Mouse (Mus musculus) hindbrain, embryonic 12.5 days (tissue): ENCODE data around the gene Igsf21. TPM values are rescaled to one million over a fixed set of nuclear protein-coding genes. Genes with fewer than 3 reads are reported as not detected.

Experiments used
- ATAC-seq: fragments of 200-750 bp; cut with Nextera tagmentation; 2 replicates; pipeline ENCODE4 v1.8.0; 2017; ENCODE audit warnings: moderate TSS enrichment; ENCODE audit not compliant: low FRiP score
- H3K27ac ChIP-seq: fragments of 300-500 bp; sonication (generic); 2 replicates; pipeline ENCODE4 v1.5.1; 2016; ENCODE audit warnings: mild to moderate bottlenecking
- H3K27me3 ChIP-seq: fragments of 300-500 bp; sonication (generic); 2 replicates; pipeline ENCODE4 v1.6.1; 2016; ENCODE audit warnings: mild to moderate bottlenecking
- H3K36me3 ChIP-seq: fragments of 300-500 bp; sonication (generic); 2 replicates; pipeline ENCODE4 v1.6.1; 2016; ENCODE audit warnings: mild to moderate bottlenecking
- H3K4me1 ChIP-seq: fragments of 300-500 bp; sonication (generic); 2 replicates; pipeline ENCODE4 v1.6.1; 2016
- H3K4me2 ChIP-seq: fragments of 300-500 bp; sonication (generic); replicated peaks from 2 replicates; pipeline ENCODE4 v1.6.1; 2016; ENCODE audit warnings: mild to moderate bottlenecking
- H3K4me3 ChIP-seq: fragments of 300-500 bp; sonication (generic); 2 replicates; pipeline ENCODE4 v1.5.1; 2016; ENCODE audit warnings: mild to moderate bottlenecking
- H3K9ac ChIP-seq: fragments of 300-500 bp; sonication (generic); 2 replicates; pipeline ENCODE4 v1.6.1; 2016; ENCODE audit warnings: mild to moderate bottlenecking, moderate library complexity
- H3K9me3 ChIP-seq: fragments of 300-500 bp; sonication (generic); replicated peaks from 2 replicates; pipeline ENCODE4 v1.6.1; 2016; ENCODE audit warnings: mild to moderate bottlenecking
- WGBS: fragments of 180-500 bp; shearing (Covaris S2); methylation state at CpG from one replicate; pipeline ENCODE4 v1.1.7; 2016; 5-methylcytosine and 5-hydroxymethylcytosine counted together
- polyA plus RNA-seq: library from polyadenylated mRNA; unstranded; fragments of >200 nt; fragmentation: Nextera tagmentation; extraction: Ambion mirVana; gene quantifications from 2 replicates; pipeline ENCODE4 v1.2.1, GENCODE M21; 2016

Gene Igsf21
- polyA plus RNA-seq, 1 experiment from 2014 or later, result 15.0 TPM

DNA sequence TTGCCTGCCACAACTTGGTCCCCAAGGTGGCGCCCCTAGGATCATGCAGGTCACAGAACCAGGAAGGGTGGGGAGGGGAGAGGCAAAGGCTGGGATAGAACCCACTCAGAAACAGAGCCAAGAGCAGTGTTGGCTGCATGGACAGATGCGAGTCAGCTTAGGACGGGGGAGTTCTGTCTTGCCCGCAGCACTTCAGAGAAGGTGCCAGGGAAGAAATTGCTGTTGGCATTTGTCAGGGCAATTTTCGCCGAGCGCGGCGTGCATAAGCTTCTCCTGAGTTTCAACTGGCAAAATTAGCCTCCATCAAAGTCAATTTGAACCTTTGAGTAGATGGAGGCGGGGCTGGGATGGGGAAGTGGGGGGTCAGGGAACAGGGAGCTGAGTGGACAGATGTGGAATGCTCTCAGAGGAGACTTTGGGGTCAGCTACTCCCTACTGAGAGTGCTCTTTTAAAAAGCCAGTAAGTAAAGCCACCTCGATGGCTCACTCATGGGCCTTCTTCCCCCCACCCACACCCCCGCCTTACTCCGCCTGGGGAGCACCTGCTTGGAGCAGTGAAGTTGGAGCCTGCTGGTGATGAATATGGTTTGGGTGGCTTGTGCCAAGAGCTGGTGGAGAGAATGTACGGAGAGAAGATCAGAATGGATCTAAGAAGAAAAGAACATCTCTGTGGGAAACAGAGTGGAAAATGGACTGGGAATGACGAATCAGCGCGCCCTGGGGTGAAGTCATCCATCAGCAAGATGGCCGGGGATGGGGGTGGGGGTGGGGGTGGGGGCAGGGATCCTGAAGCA, 12.0 kb downstream of the Igsf21 start:
- no peak overlapping the region for H3K4me3 ChIP-seq
- H3K9me3 ChIP-seq, result no peaks in the 10 kb centered on the region
- no peak overlapping the region for H3K9ac ChIP-seq
- ATAC-seq, result no peak
- no peak overlapping the region for H3K4me2 ChIP-seq
- 62% methylated on average over 18 of the region's 18 CpGs for WGBS
- H3K36me3 ChIP-seq, result no peaks in the 10 kb centered on the region
- peaks cover 27% of the 10 kb centered on the region for H3K4me1 ChIP-seq
- no peak overlapping the region for H3K27ac ChIP-seq
- H3K27me3 ChIP-seq, result peaks cover 6% of the 10 kb centered on the region; the same call in 1 of the 2 replicates

DNA sequence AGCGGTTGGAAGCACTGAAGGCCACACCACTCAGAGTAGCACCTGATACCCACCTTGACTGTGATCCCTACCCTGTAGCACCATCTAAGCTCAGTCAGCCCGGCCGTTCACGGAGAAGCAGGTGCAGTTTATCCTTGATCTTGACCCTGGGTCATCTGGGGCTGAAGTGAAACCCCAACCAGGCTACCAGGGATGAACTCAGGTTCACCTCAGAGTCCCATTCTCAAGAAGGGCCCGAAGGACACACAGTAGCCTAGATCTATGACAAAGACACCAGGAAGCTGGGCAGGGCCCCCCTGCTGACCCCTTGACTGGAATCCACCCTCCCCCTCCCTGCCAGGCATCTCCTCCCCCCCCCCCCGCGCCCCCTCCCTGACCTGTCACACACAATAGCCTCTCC, 18.7 kb downstream of the Igsf21 start:
- Histone ChIP-seq H3K36me3 (no peaks in the 10 kb centered on the region), H3K27ac (peak overlapping the region; percentile 17; the same call in 1 of the 2 replicates), H3K4me1 (peaks cover 41% of the 10 kb centered on the region), H3K4me3 (no peak overlapping the region), H3K27me3 (peaks cover 6% of the 10 kb centered on the region; the same call in 1 of the 2 replicates), H3K4me2 (no peak overlapping the region), H3K9ac (no peak overlapping the region), H3K9me3 (no peaks in the 10 kb centered on the region)
- WGBS, result 68% methylated on average over 5 of the region's 7 CpGs
- ATAC-seq, result no peak

- H3K4me3 ChIP-seq, result no peak overlapping the region
- no peak overlapping the region for H3K4me2 ChIP-seq
- peaks cover 4% of the 10 kb centered on the region; the same call in 1 of the 2 replicates for H3K27me3 ChIP-seq
- peaks cover 63% of the 10 kb centered on the region for H3K4me1 ChIP-seq
- H3K27ac ChIP-seq, result no peak overlapping the region
- no peak for ATAC-seq
- H3K9ac ChIP-seq, result no peak overlapping the region
- H3K9me3 ChIP-seq, result no peaks in the 10 kb centered on the region
- no peaks in the 10 kb centered on the region for H3K36me3 ChIP-seq
- WGBS, result 79% methylated on average over 9 of the region's 9 CpGs
Observed at GRCm38 (mm10) chr4:140225204-140225603, 21.4 kb downstream of the Igsf21 start.

DNA sequence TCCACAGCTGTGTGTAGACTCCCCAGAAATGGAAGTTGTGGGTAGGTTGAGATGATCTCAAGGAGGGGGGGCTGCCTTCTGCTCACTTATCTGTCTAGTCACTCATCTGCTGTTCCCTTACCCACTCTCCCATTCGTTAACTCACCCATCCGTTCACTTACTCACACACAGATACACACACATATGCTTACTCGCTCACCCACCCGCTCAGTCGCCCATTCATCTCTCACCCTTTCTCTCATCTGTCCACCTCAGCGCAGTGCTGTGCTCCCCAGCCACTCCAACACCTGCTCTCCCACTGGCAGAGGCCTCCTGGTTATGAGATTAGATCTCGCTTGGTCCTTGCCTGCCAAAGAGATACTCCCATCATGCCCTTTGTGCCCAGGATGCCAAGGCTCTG, 22.1 kb downstream of the Igsf21 start:
- no peak for ATAC-seq
- 65% methylated on average over 7 of the region's 7 CpGs for WGBS
- peaks cover 65% of the 10 kb centered on the region for H3K4me1 ChIP-seq

GRCm38 (mm10) chr4:140223067-140223466, 23.5 kb downstream of the Igsf21 start:
- H3K4me2 ChIP-seq, result no peak overlapping the region
- H3K27me3 ChIP-seq, result peaks cover 4% of the 10 kb centered on the region; the same call in 1 of the 2 replicates
- ATAC-seq, result no peak
- H3K9me3 ChIP-seq, result no peaks in the 10 kb centered on the region
- H3K36me3 ChIP-seq, result no peaks in the 10 kb centered on the region
- H3K4me3 ChIP-seq, result no peak overlapping the region
- H3K27ac ChIP-seq, result no peak overlapping the region
- WGBS, result 59% methylated on average over 12 of the region's 12 CpGs
- no peak overlapping the region for H3K9ac ChIP-seq
- peaks cover 71% of the 10 kb centered on the region for H3K4me1 ChIP-seq

More for the DNA sequence above, 22.1 kb downstream of the Igsf21 start:
- no peak overlapping the region for H3K9ac ChIP-seq
- H3K4me2 ChIP-seq, result no peak overlapping the region
- no peaks in the 10 kb centered on the region for H3K9me3 ChIP-seq
- H3K36me3 ChIP-seq, result no peaks in the 10 kb centered on the region
- peaks cover 4% of the 10 kb centered on the region; the same call in 1 of the 2 replicates for H3K27me3 ChIP-seq
- H3K27ac ChIP-seq, result no peak overlapping the region
- no peak overlapping the region for H3K4me3 ChIP-seq

GRCm38 (mm10) chr4:140220326-140221093, 26.1 kb downstream of the Igsf21 start:
- Histone ChIP-seq H3K4me1 (peaks cover 68% of the 10 kb centered on the region), H3K9me3 (no peaks in the 10 kb centered on the region), H3K4me3 (no peak overlapping the region), H3K27me3 (peaks cover 4% of the 10 kb centered on the region; the same call in 1 of the 2 replicates), H3K27ac (peak overlapping the region; percentile 1; the same call in 1 of the 2 replicates), H3K36me3 (no peaks in the 10 kb centered on the region), H3K9ac (no peak overlapping the region), H3K4me2 (no peak overlapping the region)
- ATAC-seq, result no peak
- 37% methylated on average over 22 of the region's 22 CpGs for WGBS

- Histone ChIP-seq H3K9ac (no peak overlapping the region), H3K36me3 (no peaks in the 10 kb centered on the region), H3K4me3 (no peak overlapping the region), H3K4me2 (no peak overlapping the region), H3K9me3 (no peaks in the 10 kb centered on the region), H3K27me3 (no peaks in the 10 kb centered on the region), H3K4me1 (peaks cover 75% of the 10 kb centered on the region), H3K27ac (peak overlapping the region; percentile 84)
- WGBS, result 42% methylated on average over 17 of the region's 17 CpGs
- peak; percentile 66 for ATAC-seq
Observed at GRCm38 (mm10) chr4:140218853-140219852, 27.4 kb downstream of the Igsf21 start.

- no peak overlapping the region for H3K4me2 ChIP-seq
- H3K9me3 ChIP-seq, result no peaks in the 10 kb centered on the region
- H3K4me1 ChIP-seq, result peaks cover 71% of the 10 kb centered on the region
- WGBS, result 32% methylated on average over 5 of the region's 5 CpGs
- no peaks in the 10 kb centered on the region for H3K27me3 ChIP-seq
- no peaks in the 10 kb centered on the region for H3K36me3 ChIP-seq
- H3K27ac ChIP-seq, result peak overlapping the region; percentile 84
- H3K9ac ChIP-seq, result no peak overlapping the region
- no peak overlapping the region for H3K4me3 ChIP-seq
- ATAC-seq, result peak; percentile 70
Observed at GRCm38 (mm10) chr4:140218384-140218783, 28.2 kb downstream of the Igsf21 start.

- Histone ChIP-seq H3K27me3 (0 out of 2 replicates have a peak, but pooled peaks cover 3% of the 10 kb centered on the region), H3K9ac (no peak overlapping the region), H3K4me1 (peaks cover 66% of the 10 kb centered on the region), H3K27ac (peak overlapping the region; percentile 84), H3K4me2 (no peak overlapping the region), H3K4me3 (no peak overlapping the region), H3K36me3 (no peaks in the 10 kb centered on the region), H3K9me3 (no peaks in the 10 kb centered on the region)
- peak; percentile 46 for ATAC-seq
- 51% methylated on average over 8 of the region's 8 CpGs for WGBS
Observed at GRCm38 (mm10) chr4:140217934-140218333, 28.6 kb downstream of the Igsf21 start.

- no peaks in the 10 kb centered on the region for H3K9me3 ChIP-seq
- no peak overlapping the region for H3K4me2 ChIP-seq
- 90% methylated on average over 8 of the region's 8 CpGs for WGBS
- no peak overlapping the region for H3K4me3 ChIP-seq
- no peak overlapping the region for H3K27ac ChIP-seq
- no peaks in the 10 kb centered on the region for H3K36me3 ChIP-seq
- ATAC-seq, result no peak
- peaks cover 56% of the 10 kb centered on the region for H3K4me1 ChIP-seq
- H3K9ac ChIP-seq, result no peak overlapping the region
- 0 out of 2 replicates have a peak, but pooled peaks cover 3% of the 10 kb centered on the region for H3K27me3 ChIP-seq
Observed at GRCm38 (mm10) chr4:140216096-140216495, 30.5 kb downstream of the Igsf21 start.

GRCm38 (mm10) chr4:140215205-140215604, 31.4 kb downstream of the Igsf21 start:
- peaks cover 53% of the 10 kb centered on the region for H3K4me1 ChIP-seq
- H3K4me3 ChIP-seq, result no peak overlapping the region
- H3K36me3 ChIP-seq, result no peaks in the 10 kb centered on the region
- H3K9me3 ChIP-seq, result no peaks in the 10 kb centered on the region
- no peak overlapping the region for H3K9ac ChIP-seq
- 0 out of 2 replicates have a peak, but pooled peaks cover 3% of the 10 kb centered on the region for H3K27me3 ChIP-seq
- H3K4me2 ChIP-seq, result no peak overlapping the region
- 68% methylated on average over 9 of the region's 9 CpGs for WGBS
- H3K27ac ChIP-seq, result no peak overlapping the region
- no peak for ATAC-seq
